Mouse (Mus musculus) embryonic facial prominence, embryonic 15.5 days (tissue): Measurements from ENCODE around the gene Krtdap. TPM values are rescaled to one million over a fixed set of nuclear protein-coding genes. Genes with fewer than 3 reads are reported as not detected.
"Not testable (repeated sequence)": the region's sequence is repeated elsewhere in the genome, so short reads cannot be mapped to it uniquely, and the experiment has no call there.

Experiments used
- ATAC-seq: fragments of 200-750 bp; cut with Nextera tagmentation; 2 replicates; pipeline ENCODE4 v1.8.0; 2017; ENCODE audit warnings: low read depth, moderate TSS enrichment; ENCODE audit not compliant: insufficient number of reproducible peaks, low FRiP score, low TSS enrichment
- H3K27ac ChIP-seq: fragments of 300-500 bp; sonication (generic); replicated peaks from 2 replicates; pipeline ENCODE4 v1.5.1; 2015; ENCODE audit warnings: mild to moderate bottlenecking, inconsistent platforms
- H3K27me3 ChIP-seq: fragments of 300-500 bp; sonication (generic); 2 replicates; pipeline ENCODE4 v1.6.1; 2015; ENCODE audit warnings: inconsistent platforms
- H3K36me3 ChIP-seq: fragments of 300-500 bp; sonication (generic); 2 replicates; pipeline ENCODE4 v1.6.1; 2015; ENCODE audit warnings: mild to moderate bottlenecking, inconsistent platforms
- H3K4me1 ChIP-seq: fragments of 300-500 bp; sonication (generic); 2 replicates; pipeline ENCODE4 v1.6.1; 2015; ENCODE audit warnings: inconsistent platforms
- H3K4me2 ChIP-seq: fragments of 300-500 bp; sonication (generic); replicated peaks from 2 replicates; pipeline ENCODE4 v1.6.1; 2015; ENCODE audit warnings: mild to moderate bottlenecking, inconsistent platforms
- H3K4me3 ChIP-seq: fragments of 300-500 bp; sonication (generic); replicated peaks from 2 replicates; pipeline ENCODE4 v1.5.1; 2015; ENCODE audit warnings: mild to moderate bottlenecking, inconsistent platforms
- H3K9ac ChIP-seq: fragments of 300-500 bp; sonication (generic); 2 replicates; pipeline ENCODE4 v1.6.1; 2015; ENCODE audit warnings: inconsistent platforms
- H3K9me3 ChIP-seq: fragments of 300-500 bp; sonication (generic); replicated peaks from 2 replicates; pipeline ENCODE4 v1.6.1; 2016; ENCODE audit warnings: inconsistent platforms
- WGBS: fragments of 180-500 bp; shearing (Covaris S2); methylation state at CpG from one replicate; pipeline ENCODE4 v1.1.7; 2015; 5-methylcytosine and 5-hydroxymethylcytosine counted together
- polyA plus RNA-seq: library from polyadenylated mRNA; unstranded; fragments of >200 nt; fragmentation: Nextera tagmentation; extraction: Ambion mirVana; gene quantifications from 2 replicates; pipeline ENCODE4 v1.2.1, GENCODE M21; 2015

Gene Krtdap
- polyA plus RNA-seq, 1 experiment from 2014 or later, result 1,901 TPM

DNA sequence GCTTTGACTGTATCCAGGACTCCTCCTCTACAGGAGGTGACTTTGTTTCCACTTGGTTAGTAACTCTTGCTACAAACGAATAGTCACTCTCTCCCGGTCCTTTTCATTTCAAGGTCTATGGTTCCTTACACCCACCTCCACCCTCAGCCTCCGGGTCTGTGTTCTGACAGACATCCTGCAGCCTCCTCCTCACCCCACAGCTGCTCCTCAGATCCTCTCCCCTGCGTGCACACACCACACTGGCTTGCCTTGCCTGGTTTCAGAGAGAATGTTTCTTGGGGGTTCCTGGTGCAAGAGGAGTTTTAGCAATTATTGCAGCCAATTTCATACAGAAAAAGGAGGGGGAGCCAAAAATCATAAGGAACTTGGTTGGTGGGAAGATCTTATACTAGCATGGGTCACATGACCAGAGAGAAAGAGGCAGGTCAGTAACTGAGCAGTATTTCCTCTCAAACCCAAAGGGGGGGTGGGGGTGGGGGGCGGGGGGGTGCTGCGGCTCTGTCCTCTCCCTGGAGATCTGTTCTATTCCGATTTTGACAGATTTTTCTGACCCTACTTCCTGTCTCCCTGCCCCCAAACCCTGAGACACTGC lies 33.3 kb downstream of the Krtdap start:
- Histone ChIP-seq H3K4me1 (no peaks in the 10 kb centered on the region), H3K9me3 (no peaks in the 10 kb centered on the region), H3K36me3 (no peaks in the 10 kb centered on the region), H3K4me3 (no peak overlapping the region), H3K27me3 (no peaks in the 10 kb centered on the region), H3K27ac (no peak overlapping the region), H3K4me2 (no peak overlapping the region), H3K9ac (no peak overlapping the region)
- WGBS, result 43% methylated on average over 7 of the region's 7 CpGs
- no peak for ATAC-seq

GRCm38 (mm10) chr7:30821532-30821931 lies 33.8 kb downstream of the Krtdap start:
- H3K36me3 ChIP-seq, result no peaks in the 10 kb centered on the region
- 60% methylated on average over 5 of the region's 5 CpGs for WGBS
- H3K4me1 ChIP-seq, result no peaks in the 10 kb centered on the region
- no peak overlapping the region for H3K4me3 ChIP-seq
- H3K9ac ChIP-seq, result no peak overlapping the region
- H3K27ac ChIP-seq, result no peak overlapping the region
- H3K9me3 ChIP-seq, result no peaks in the 10 kb centered on the region
- no peak for ATAC-seq
- no peak overlapping the region for H3K4me2 ChIP-seq
- H3K27me3 ChIP-seq, result no peaks in the 10 kb centered on the region

- WGBS, result 88% methylated on average over 18 of the region's 18 CpGs
- no peaks in the 10 kb centered on the region for H3K27me3 ChIP-seq
- no peak within 1 kb of the TSS for H3K4me3 ChIP-seq
- ATAC-seq, result no peak
- H3K4me2 ChIP-seq, result no peak within 1 kb of the TSS
- H3K27ac ChIP-seq, result no peak within 1 kb of the TSS
- H3K4me1 ChIP-seq, result no peaks in the 10 kb centered on the region
- H3K9ac ChIP-seq, result no peak within 1 kb of the TSS
- no peaks in the 10 kb centered on the region for H3K36me3 ChIP-seq
- H3K9me3 ChIP-seq, result no peaks in the 10 kb centered on the region
These were observed 36.0 kb downstream of the Krtdap start, which contains the start of gene Ffar2 for GRCm38 (mm10) chr7:30823675-30824074. Ffar2 (minus strand) TSS chr7:30823775.

GRCm38 (mm10) chr7:30824306-30824705 lies 36.6 kb downstream of the Krtdap start:
- 88% methylated on average over 3 of the region's 3 CpGs for WGBS
- H3K4me1 ChIP-seq, result no peaks in the 10 kb centered on the region
- no peak for ATAC-seq

DNA sequence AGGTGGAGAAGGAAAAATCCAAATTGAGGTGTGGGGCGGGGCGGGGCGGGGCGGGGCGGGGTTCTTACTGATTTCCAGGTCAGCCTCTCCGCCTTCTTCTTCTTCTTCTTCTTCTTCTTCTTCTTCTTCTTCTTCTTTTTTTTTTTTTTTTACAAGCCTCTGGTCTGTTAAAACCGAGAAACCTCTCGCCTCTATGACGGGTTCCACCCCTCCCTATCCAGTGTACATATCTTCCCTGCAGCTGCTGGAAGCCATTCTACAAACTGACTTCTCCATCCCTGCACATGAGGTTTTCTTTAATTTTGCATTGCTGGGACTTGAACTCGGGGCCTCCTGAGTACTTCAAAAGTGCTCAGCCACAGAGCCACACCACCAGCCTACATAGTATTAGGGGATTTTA lies 39.0 kb downstream of the Krtdap start:
- H3K4me3 ChIP-seq, result no peak overlapping the region
- ATAC-seq, result no peak
- no peaks in the 10 kb centered on the region for H3K36me3 ChIP-seq
- WGBS, result 87% methylated on average over 10 of the region's 10 CpGs
- no peaks in the 10 kb centered on the region for H3K27me3 ChIP-seq
- no peaks in the 10 kb centered on the region for H3K9me3 ChIP-seq
- no peak overlapping the region for H3K4me2 ChIP-seq
- no peak overlapping the region for H3K9ac ChIP-seq
- H3K4me1 ChIP-seq, result no peaks in the 10 kb centered on the region
- no peak overlapping the region for H3K27ac ChIP-seq

More at GRCm38 (mm10) chr7:30824306-30824705, 36.6 kb downstream of the Krtdap start:
- no peak overlapping the region for H3K27ac ChIP-seq
- H3K9ac ChIP-seq, result no peak overlapping the region
- no peaks in the 10 kb centered on the region for H3K27me3 ChIP-seq
- H3K36me3 ChIP-seq, result no peaks in the 10 kb centered on the region
- no peaks in the 10 kb centered on the region for H3K9me3 ChIP-seq
- H3K4me2 ChIP-seq, result no peak overlapping the region
- no peak overlapping the region for H3K4me3 ChIP-seq

DNA sequence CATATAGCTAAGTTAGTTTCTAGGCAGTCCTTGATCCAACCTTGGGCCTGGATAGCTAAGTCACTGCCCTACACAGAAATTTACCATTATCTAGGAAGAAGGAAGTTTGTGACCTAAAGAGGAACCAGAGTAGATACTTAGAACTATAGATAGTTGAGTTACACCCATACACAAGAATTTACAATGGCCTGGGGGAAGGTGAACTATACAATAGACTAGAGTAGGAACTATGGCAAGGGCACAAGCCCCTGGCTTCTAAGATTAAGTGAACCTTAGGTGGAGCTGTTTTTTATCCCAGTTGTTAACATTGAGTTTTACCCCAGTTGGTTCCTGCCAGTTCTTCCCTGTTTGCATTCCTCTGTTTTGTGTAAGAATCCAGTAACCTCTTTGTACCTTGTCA lies 41.2 kb downstream of the Krtdap start:
- not testable (repeated sequence) for H3K9me3 ChIP-seq, H3K27me3 ChIP-seq, H3K36me3 ChIP-seq, H3K9ac ChIP-seq, H3K4me2 ChIP-seq, H3K4me3 ChIP-seq, H3K4me1 ChIP-seq, ATAC-seq, H3K27ac ChIP-seq

- no peaks in the 10 kb centered on the region for H3K27me3 ChIP-seq
- H3K9ac ChIP-seq, result no peak overlapping the region
- H3K27ac ChIP-seq, result no peak overlapping the region
- ATAC-seq, result no peak
- no peaks in the 10 kb centered on the region for H3K4me1 ChIP-seq
- no peak overlapping the region for H3K4me3 ChIP-seq
- no peaks in the 10 kb centered on the region for H3K36me3 ChIP-seq
- WGBS, result 64% methylated on average over 3 of the region's 3 CpGs
- no peak overlapping the region for H3K4me2 ChIP-seq
- H3K9me3 ChIP-seq, result no peaks in the 10 kb centered on the region
These were observed 41.7 kb downstream of the Krtdap start for GRCm38 (mm10) chr7:30829428-30829827.

- H3K4me3 ChIP-seq, result no peak overlapping the region
- 83% methylated on average over 16 of the region's 17 CpGs for WGBS
- H3K4me1 ChIP-seq, result no peaks in the 10 kb centered on the region
- H3K36me3 ChIP-seq, result no peaks in the 10 kb centered on the region
- H3K4me2 ChIP-seq, result no peak overlapping the region
- no peak for ATAC-seq
- H3K9ac ChIP-seq, result no peak overlapping the region
- H3K27me3 ChIP-seq, result no peaks in the 10 kb centered on the region
- no peak overlapping the region for H3K27ac ChIP-seq
- no peaks in the 10 kb centered on the region for H3K9me3 ChIP-seq
These were observed 44.6 kb downstream of the Krtdap start for GRCm38 (mm10) chr7:30832261-30832660.

- H3K4me1 ChIP-seq, H3K9ac ChIP-seq, H3K27me3 ChIP-seq, H3K4me3 ChIP-seq, H3K27ac ChIP-seq, H3K36me3 ChIP-seq, ATAC-seq, H3K4me2 ChIP-seq, H3K9me3 ChIP-seq: not testable (repeated sequence)
- whole genome bisulfite sequencing, result 35% methylated on average over 6 of the region's 11 CpGs
These were observed 45.0 kb downstream of the Krtdap start for GRCm38 (mm10) chr7:30832684-30833083.

DNA sequence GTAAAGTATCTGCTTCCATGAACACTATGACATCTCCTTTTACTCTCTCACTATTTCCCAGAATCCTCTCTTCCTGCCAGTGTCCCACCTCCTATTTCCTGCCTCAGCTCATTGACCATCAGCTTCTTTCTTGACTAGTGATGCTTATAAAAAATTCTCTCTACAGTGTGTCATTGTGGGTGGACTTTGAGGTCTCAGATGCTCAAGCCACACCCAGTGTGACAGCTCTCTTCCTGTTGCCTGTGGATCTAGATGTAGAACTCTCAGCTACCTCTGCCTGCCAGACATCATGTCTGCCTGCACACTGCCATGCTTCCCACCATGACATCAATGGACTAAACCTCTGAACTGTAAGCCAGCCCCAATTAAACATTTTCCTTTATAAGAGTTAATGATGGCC lies 49.6 kb downstream of the Krtdap start:
- Histone ChIP-seq H3K9ac (no peak overlapping the region), H3K4me3 (no peak overlapping the region), H3K27me3 (no peaks in the 10 kb centered on the region), H3K36me3 (no peaks in the 10 kb centered on the region), H3K4me1 (no peaks in the 10 kb centered on the region), H3K9me3 (no peaks in the 10 kb centered on the region), H3K4me2 (no peak overlapping the region), H3K27ac (no peak overlapping the region)
- no peak for ATAC-seq

DNA sequence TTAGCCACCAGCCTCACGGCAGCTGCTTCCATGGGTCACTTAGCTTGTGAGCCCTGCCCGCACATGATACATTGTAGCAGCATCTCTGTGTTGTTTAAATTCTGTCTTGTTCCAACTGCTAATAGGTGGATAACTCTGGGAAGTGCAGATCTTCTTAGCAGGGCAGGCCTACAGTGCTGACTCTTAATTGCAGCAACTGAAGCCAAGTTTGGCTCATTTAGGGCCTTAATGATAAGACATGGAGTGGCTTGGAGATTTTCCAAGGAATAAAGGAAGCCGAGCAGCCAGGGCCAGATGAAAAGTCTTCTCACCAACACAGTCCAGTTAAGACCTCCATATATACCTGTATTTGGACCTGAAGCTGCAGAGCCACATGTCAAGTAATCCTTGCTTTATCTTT lies 52.6 kb downstream of the Krtdap start:
- Histone ChIP-seq H3K4me3 (no peak overlapping the region), H3K27me3 (no peaks in the 10 kb centered on the region), H3K4me2 (no peak overlapping the region), H3K9me3 (no peaks in the 10 kb centered on the region), H3K4me1 (no peaks in the 10 kb centered on the region), H3K36me3 (no peaks in the 10 kb centered on the region), H3K27ac (no peak overlapping the region), H3K9ac (no peak overlapping the region)
- ATAC-seq, result no peak
- WGBS, result 73% methylated on average over 3 of the region's 3 CpGs
